Mouse (Mus musculus): ENCODE results near the gene Cyba.

GRCm38 (mm10) chr8:122426145-122426544, 6.6 kb downstream of the Cyba start:
- TF ChIP-seq POLR2A (IDR thresholded peaks at IDR 0.05; ENCODE audit: low read depth, low read length) (no peak), CTCF (IDR thresholded peaks at IDR 0.05; ENCODE audit: borderline replicate concordance, insufficient read depth, low read length) (no peak)

Measured in embryonic fibroblast, embryonic 13.5 days (primary cell).